Comparison of ENCODE assay signal across 28 mouse cellular contexts in genomic region chr7:120859854-120860253, GRCm38 (mm10). TPM values are rescaled to one million over a fixed set of nuclear protein-coding genes. Genes with fewer than 3 reads are reported as not detected.
"Had no signal": no experiment of that assay in that cellular context is flagged by ENCODE, and none has a peak within 500 bp of the region (broad histone marks: within the 10 kb centered on the region; RNA-seq: fewer than 3 reads in every experiment).

No protein-coding gene starts in this region.

- H3K4me2 ChIP-seq: kidney, embryonic 15.5 days; lung, embryonic 15.5 days; midbrain, embryonic 13.5 days; neural tube, embryonic 13.5 days had no signal

- ATAC-seq: midbrain, embryonic 13.5 days; midbrain, embryonic 16.5 days had no signal

- H3K27ac ChIP-seq: kidney, embryonic 15.5 days; left cerebral cortex, adult 2 months; lung, embryonic 15.5 days; midbrain, embryonic 10.5 days; midbrain, embryonic 13.5 days; neural tube, embryonic 13.5 days had no signal

- DNase-seq: kidney, adult 11 months; kidney, adult 8-10 months; kidney, postnatal 10 days; kidney, postnatal 36 days; layer of hippocampus, postnatal 36 days; lung, adult 18-20 months; lung, postnatal 10 days; lung, postnatal 4 days; retina, postnatal 1 day; right cerebral cortex, postnatal 25 days; thymus, adult 18-20 months; thymus, postnatal 36 days had no signal

- H3K27me3 ChIP-seq: kidney, embryonic 15.5 days; lung, embryonic 15.5 days; megakaryocyte, embryonic 14.5 days; midbrain, embryonic 13.5 days; neural tube, embryonic 13.5 days had no signal

- H3K4me3 ChIP-seq: kidney, embryonic 15.5 days; left cerebral cortex, adult 2 months; lung, embryonic 15.5 days; megakaryocyte, embryonic 14.5 days; midbrain, embryonic 10.5 days; midbrain, embryonic 13.5 days; myocyte; neural tube, embryonic 13.5 days had no signal

- H3K9me3 ChIP-seq: kidney, embryonic 15.5 days; lung, embryonic 15.5 days; megakaryocyte, embryonic 14.5 days; midbrain, embryonic 10.5 days; midbrain, embryonic 13.5 days; neural tube, embryonic 13.5 days had no signal

- H3K9ac ChIP-seq: kidney, embryonic 15.5 days; lung, embryonic 15.5 days; midbrain, embryonic 13.5 days; neural tube, embryonic 13.5 days had no signal

RNA-seq across cellular contexts. Expression of gene Gm5737, which starts 47.7 kb away (rescaled TPM):
- total RNA-seq: layer of hippocampus, postnatal 36 days; left cerebral cortex, postnatal 36 days; monocyte, adult 5-6 weeks; neutrophil, adult 5-6 weeks had no signal
- polyA plus RNA-seq: kidney, embryonic 15.5 days; limb, embryonic 11.5 days; limb, embryonic 14.5 days; lung, embryonic 15.5 days; midbrain, embryonic 10.5 days; midbrain, embryonic 13.5 days; myocyte; neural tube, embryonic 13.5 days; spleen, adult 2 months; stomach, embryonic 16.5 days had no signal
